Mouse (Mus musculus) brain, embryonic 14.5 days (tissue): ENCODE measurements around the gene Tmem199. TPM values are rescaled to one million over a fixed set of nuclear protein-coding genes. Genes with fewer than 3 reads are reported as not detected.
A peak's percentile ranks its signal among the peaks of the same experiment; 100 is the strongest.

Experiments used
- DNase-seq: peaks from one replicate; pipeline ENCODE4 v3.0.0-alpha.2; 2011; ENCODE audit warnings: low read depth
- CTCF ChIP-seq: fragments of 200-500 bp; IDR thresholded peaks from 2 replicates; pipeline ENCODE4 v1.5.1; 2012; ENCODE audit warnings: inconsistent platforms, mild to moderate bottlenecking, moderate library complexity, borderline replicate concordance; ENCODE audit not compliant: insufficient read depth, insufficient read length; ENCODE audit errors: extremely low read depth
- POLR2A ChIP-seq: fragments of 200-500 bp; IDR thresholded peaks from 2 replicates; pipeline ENCODE4 v1.6.1; 2012; ENCODE audit warnings: mild to moderate bottlenecking, inconsistent platforms, borderline replicate concordance; ENCODE audit not compliant: poor library complexity, insufficient read depth, insufficient read length, severe bottlenecking; ENCODE audit errors: extremely low read depth
- polyA plus RNA-seq: library from polyadenylated mRNA; depleted of rRNA; stranded (reverse); fragments of >200 nt; gene quantifications from 2 replicates; pipeline ENCODE4 v1.2.3, GENCODE M21; 2012

The Tmem199 gene
- polyA plus RNA-seq, 1 experiment, result 49.9 TPM

DNA sequence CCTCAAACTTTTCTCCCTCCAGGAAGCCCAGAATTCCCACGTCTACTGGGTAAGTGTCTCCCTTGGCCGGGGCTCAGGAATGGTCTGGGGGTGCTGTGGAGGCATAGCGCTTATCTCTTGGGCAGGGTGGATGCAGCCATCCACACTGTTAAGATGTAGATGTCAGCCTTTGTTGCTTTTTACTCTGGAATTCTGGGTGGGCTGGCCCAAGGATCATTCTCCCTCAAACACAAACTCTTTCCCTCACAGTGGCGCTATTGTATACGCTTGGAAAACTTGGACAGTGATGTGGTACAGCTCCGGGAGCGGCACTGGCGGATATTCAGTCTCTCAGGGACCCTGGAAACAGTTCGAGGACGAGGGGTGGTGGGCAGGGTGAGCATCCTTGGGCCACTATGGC is 7.0 kb upstream of the Tmem199 start:
- TF ChIP-seq POLR2A, result no peak
- no peak for TF ChIP-seq CTCF
- no peak for DNase-seq

- TF ChIP-seq CTCF, result peak; percentile 44; the same call in 1 of the 2 replicates
- TF ChIP-seq POLR2A, result no peak
- no peak for DNase-seq
These were observed 3.8 kb upstream of the Tmem199 start for GRCm38 (mm10) chr11:78515549-78516325.

- TF ChIP-seq CTCF (no peak), POLR2A (no peak)
- DNase-seq, result no peak
These were observed 1.3 kb upstream of the Tmem199 start for GRCm38 (mm10) chr11:78513106-78513790.

DNA sequence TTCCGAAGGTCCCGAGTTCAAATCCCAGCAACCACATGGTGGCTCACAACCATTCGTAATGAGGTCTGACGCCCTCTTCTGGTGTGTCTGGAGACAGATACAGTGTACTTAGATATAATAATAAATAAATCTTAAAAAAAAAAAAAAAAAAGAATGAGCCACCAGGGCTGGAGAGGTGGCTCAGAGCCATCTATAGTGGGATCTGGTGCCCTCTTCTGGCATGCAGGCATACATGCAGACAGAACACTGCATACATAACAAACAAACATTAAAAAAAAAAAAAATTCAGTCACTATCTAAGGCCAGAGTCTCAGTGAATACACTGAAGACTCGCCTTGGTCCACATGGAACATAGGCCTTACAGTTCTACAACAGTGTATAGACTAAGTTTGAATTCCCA is 2.8 kb downstream of the Tmem199 start:
- TF ChIP-seq CTCF (peak; percentile 51; the same call in 1 of the 2 replicates), POLR2A (no peak)
- DNase-seq, result peak; percentile 55

- TF ChIP-seq CTCF, result no peak
- TF ChIP-seq POLR2A, result no peak
- no peak for DNase-seq
These were observed 6.5 kb downstream of the Tmem199 start for GRCm38 (mm10) chr11:78505430-78505829.

DNA sequence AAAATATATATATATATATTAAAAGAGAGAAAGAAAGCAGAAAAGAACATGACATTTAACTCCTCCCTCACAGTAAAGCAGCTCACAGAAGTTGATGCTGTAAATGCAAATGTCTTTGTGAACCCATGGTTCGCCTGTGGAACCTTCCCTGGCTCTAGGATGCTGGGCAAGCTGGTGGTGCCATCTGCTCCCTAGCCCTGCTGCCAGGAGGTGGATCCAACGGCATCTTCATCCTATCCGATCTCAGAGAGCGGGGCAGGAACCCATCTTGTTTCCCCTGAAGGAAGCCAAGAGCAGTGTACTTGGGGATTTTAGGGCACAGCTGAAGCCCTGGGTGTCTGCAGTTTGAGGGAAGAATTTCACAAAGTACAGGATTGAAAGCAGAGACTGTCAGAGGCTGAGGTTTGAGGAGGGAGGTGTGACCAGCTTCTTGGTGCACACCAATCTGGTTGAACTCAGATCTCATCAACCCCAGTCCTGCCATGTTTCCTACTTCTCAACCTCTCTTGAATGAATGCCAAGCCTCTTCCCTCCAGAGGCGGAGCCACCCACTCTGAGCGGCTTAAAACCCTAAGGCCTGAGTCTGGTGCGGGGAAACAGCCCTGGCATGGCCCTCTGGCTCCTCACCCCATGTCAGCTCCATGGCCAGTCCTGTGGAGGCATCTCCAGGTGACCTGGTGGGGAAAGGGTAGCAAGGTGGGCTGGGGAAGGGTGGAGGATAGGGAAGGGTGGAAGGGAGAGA is 8.9 kb downstream of the Tmem199 start, which contains the start of gene Sebox:
TSS of gene Sebox (plus strand) at position 539 of the 742 bp plus-strand sequence.
- TF ChIP-seq CTCF (no peak), POLR2A (no peak)
- DNase-seq, result peak; percentile 67

- no peak for DNase-seq
- TF ChIP-seq POLR2A, result no peak
- no peak for TF ChIP-seq CTCF
These were observed 10.4 kb downstream of the Tmem199 start for GRCm38 (mm10) chr11:78501529-78501928.

GRCm38 (mm10) chr11:78500623-78501202 is 11.3 kb downstream of the Tmem199 start:
- DNase-seq, result no peak
- TF ChIP-seq CTCF (no peak), POLR2A (no peak)

- no peak for DNase-seq
- no peak for TF ChIP-seq CTCF
- TF ChIP-seq POLR2A, result no peak
These were observed 12.4 kb downstream of the Tmem199 start for GRCm38 (mm10) chr11:78499543-78499942.

GRCm38 (mm10) chr11:78499004-78499403 is 13.0 kb downstream of the Tmem199 start, which contains the start of gene Vtn:
Gene Vtn, plus strand, starts transcription at chr11:78499091.
- no peak for DNase-seq
- TF ChIP-seq CTCF, result no peak
- TF ChIP-seq POLR2A, result no peak

DNA sequence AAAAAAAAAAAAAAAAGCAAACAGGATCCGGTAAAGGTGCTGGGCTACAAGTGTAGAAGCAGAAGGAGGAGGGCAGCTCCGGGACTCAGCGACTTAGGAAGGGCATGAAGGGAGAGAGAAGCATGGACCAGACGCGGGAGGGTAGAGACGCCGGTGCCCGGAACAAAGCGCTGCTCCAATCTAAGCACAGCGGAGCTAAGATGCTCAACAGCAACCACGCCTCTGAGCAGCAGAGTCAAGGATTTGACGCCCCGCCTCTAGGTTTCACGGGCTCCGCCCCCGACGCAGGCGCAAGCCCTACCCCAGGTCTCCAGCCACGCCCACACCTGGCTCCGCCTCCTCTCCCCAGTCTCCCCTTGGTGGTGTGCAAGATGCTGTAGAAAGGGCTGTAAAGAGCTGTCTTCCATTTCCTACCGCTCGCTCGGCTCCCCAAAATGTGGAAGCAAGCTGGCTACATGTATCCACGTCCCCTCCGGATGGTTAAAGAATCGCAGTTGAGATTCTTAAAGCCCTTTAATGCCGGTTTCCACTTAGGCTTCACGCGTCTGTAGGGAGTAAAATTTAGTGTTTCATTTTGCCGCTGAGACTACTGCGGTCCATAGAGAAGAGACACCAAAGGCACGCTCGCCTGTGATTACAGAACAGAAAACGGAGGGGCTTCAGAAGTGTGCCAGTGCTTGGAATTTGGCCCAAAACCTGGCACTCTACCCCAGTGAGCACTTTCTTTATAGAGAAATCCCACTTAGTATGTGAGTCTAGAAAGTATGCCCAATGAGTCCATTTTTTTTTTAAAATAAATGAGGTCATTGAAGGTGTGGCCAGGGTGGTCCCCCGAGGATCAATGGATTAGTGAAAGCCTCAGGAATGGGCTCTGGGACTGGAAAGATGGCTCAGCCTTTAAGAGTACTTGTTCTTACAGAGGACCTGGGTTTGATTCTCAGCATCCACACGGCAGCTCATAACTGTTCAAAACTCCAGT is 14.1 kb downstream of the Tmem199 start, which contains the start of gene Sarm1:
TSS of gene Sarm1 (minus strand) at position 211 of the 979 bp plus-strand sequence.
- DNase-seq, result peak; percentile 99
- peak; percentile 8; the same call in 1 of the 2 replicates for TF ChIP-seq CTCF
- peak; percentile 85; the same call in 1 of the 2 replicates for TF ChIP-seq POLR2A

DNA sequence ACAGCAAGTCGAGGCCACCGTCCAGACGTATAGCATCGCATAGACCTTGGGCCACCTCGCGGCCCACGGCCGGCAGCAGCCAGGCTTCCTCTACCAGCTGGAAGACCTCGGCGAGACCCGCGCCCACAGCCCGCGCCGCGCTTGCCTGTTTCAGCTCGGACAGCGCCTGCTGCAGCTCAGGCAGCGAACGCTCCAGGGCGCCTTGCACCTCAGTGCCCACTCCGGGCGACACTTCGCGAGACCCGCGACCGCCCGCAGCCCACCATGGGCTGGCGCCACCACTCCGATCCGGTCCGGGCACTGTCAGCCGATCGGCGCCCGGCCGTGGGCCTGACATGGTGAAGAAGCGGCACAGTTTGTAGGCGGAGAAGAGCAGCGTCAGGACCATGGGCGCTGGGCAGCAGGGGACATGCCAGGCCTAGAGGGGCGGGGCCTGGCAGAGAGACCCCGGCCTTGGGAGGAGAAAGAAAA is 14.9 kb downstream of the Tmem199 start:
- no peak for DNase-seq
- TF ChIP-seq CTCF (no peak), POLR2A (no peak)

DNA sequence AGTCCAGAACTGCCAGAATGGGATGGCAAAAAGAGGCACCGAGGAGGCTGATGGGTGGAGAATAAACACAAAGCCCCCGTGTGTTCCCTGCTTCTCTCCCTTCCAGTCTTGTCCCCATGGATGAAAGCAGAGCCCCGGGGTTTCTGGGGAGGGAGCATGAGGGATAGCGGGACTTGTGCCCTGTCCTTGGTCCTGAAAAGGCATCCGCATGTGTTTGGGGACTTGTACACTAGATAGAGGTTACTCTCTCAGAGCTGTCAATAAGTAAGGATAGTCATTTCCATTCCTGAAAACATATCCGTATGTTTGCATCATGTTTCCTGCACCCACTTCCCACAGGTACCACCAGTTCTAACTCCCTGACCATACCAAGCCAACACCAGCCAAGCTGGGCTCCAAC is 16.1 kb downstream of the Tmem199 start:
- DNase-seq, result peak; percentile 42
- TF ChIP-seq CTCF, result no peak
- TF ChIP-seq POLR2A, result no peak
